Mouse (Mus musculus) left cerebral cortex, postnatal 14 days (tissue): Measurements from ENCODE around the gene Peak1. TPM values are rescaled to one million over a fixed set of nuclear protein-coding genes. Genes with fewer than 3 reads are reported as not detected.
A peak's percentile ranks its signal among the peaks of the same experiment; 100 is the strongest.
"Not testable (repeated sequence)": the region's sequence is repeated elsewhere in the genome, so short reads cannot be mapped to it uniquely, and the experiment has no call there.

Source experiments
- DNase-seq, 2 experiments: peaks; one replicate each; pipeline ENCODE4 v3.0.0; 2021 to 2022; ENCODE audit warnings: low spot score in 2 of 2, mixed read lengths in 1 of 2
- intact Hi-C: fragments of 180-260 bp; cut with DNase I; formaldehyde crosslinking; loops from one replicate; pipeline ENCODE4 v1.15.1; 2025
- long read RNA-seq, 2 experiments: library from polyadenylated mRNA; stranded (forward); transcript quantifications; one replicate each; pipeline ENCODE4 v2.0.0; 2021
- total RNA-seq, 2 experiments: library from RNA; stranded (reverse); gene quantifications; 2 replicates each; pipeline ENCODE4 v1.2.3; 2021

Gene Peak1
- 10 to 100 TPM; 24.0 to 24.8 TPM for total RNA-seq
- long read RNA-seq, experiment 1, partial matches to known transcripts = 0 of 1 reads
- long read RNA-seq, experiment 1, other reads (novel, unspliced or antisense) = 1 of 1 reads
- long read RNA-seq, experiment 2, partial matches to known transcripts = 0 of 1 reads
- long read RNA-seq, experiment 2, other reads (novel, unspliced or antisense) = 1 of 1 reads

DNA sequence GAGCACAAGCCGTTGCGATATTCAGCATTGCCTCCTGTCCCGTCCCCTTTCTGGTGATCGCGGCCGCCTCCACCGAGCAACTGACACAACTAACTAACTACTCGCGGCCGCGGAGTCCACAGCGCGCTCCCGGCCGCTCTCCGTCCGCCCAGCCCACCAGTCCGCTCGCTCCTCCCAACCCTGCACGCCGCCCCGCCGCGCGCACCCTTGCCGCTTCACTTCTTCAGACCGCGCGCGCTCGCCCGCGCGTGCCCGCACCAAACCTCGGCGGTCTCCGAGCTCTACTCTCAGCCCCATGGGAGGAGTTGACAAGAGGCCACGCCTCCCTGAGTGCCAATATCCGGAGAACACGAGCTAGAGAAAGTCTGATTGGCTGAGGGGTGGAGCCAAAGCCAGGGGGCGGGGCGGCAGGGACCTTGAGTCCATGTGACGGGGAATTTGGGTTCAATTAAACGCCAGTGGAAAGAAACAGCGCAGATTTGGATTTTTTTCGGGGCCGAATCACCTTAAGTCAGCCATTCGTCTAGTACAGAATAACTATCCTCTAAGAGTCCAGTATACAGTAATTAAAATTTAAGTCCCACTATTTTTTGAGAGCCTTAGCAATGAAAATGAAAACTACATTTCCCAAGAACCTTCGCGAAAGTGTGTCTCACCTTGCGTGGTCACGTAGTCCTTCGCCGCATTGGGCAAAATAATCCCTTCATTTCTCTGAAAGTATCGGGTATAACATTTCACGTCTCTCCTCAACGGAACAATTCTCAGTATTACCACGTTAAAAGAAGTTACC is at the start of gene Peak1, which contains the start of gene Hmg20a:
Peak1 (minus strand) TSS at position 120 of the 790 bp plus-strand sequence.
Hmg20a (plus strand) TSS at position 662 of the 790 bp plus-strand sequence.
- intact Hi-C loops = loop anchor here (2.0 to 5.0 kb wide), 4 partner anchors 89 to 206 kb away; no protein-coding TSS in a partner anchor
- peak; percentile 100 for DNase-seq

DNA sequence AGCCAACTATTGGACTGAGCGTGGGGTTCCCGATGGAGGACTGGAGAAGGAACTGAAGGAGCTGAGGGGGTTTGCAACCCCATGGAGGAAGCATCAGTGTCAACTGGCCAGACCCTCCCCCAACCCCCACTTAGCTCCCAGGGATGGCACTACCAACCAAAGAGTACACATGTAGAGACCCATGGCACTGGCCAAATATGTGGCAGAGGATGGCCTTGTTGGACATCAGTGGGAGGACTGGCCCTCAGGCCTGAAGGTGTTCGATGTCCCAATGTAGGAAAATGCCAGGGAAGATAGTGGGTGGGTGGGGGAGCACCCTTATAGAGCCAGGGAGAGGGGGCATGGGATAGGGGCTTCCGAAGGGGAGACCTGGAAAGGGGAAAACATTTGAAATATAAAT is 48.4 kb upstream of the Peak1 start:
- intact Hi-C loops = no loop called here

DNA sequence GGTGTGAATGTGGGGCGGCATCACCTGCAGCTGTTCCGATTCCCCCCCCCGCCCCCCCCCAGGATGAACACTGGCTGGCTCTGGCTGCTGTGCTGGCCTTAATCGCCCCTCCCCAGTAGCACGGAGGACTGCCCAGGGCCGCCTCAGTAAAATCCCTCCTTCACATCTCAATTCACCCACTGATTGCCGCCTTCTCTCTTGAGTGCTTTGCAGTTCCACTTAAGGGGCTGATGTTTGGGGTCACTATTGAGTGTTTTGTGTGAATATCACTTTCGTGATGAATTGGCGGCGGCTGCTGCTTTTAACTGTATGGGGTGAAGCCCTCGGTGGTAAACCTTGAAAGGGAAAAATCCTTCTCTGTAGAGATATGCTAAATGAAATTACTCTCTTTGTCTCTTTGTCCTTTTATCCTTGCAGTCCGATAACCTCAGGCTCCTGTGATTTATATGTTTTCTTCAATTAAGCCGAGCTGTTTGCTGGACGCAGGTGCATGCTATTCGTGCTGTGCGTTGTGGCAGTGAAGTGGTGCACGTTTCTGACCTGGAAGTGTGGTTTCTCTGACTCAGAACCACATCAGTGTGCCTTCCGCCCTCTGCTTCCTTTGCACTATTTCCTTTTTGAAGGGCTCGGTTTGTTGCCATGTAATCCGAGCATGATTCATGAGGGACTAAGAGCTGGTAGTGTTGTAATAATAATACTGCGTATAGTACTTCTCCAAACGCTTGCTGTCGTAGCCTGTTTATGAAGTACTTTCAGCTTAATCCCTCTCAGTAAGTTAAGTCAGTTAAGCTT is 47.2 kb upstream of the Peak1 start:
- intact Hi-C loops = no loop called here
- DNase-seq = no peak

More for the DNA sequence above, 48.4 kb upstream of the Peak1 start:
- DNase-seq = no peak

DNA sequence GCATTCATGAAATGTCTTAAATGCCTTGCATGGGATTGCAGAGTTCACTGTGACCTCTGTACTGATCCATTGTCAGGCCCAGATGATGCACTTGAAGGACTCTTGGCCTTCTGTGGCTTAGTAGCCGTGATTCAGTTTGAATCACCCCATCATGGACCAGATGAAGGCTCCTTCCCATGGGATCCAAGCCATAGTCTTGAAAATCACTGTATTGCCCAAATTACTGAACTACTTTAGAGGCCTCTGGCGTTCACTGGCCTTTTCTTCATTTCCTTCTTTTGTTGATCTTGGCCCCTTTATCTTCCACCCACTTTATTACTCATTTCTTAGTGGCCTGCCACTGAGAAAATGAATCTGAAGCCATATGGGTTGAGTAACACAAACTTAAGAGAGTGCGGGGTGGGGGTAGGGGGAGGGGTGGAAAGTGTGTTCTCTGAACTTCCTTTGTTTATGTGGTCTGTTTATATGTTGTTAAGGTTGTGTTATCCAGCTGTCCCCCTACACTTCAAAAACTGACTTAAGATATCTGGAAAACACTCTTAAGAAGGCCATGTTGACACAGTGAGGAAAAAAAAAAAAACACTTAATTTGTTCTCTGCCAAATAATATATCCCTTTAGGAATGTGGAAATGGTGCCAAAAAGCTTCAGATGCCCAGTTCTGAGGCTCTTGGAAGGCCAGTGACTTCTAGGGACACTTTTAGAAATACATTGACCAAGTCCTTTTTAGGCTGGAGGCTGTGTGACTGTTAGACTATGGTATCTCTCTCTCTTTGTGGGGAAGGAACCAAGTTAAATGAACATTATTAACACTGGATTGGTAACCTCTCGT is 46.0 kb upstream of the Peak1 start:
- intact Hi-C loops = no loop called here
- no peak for DNase-seq

DNA sequence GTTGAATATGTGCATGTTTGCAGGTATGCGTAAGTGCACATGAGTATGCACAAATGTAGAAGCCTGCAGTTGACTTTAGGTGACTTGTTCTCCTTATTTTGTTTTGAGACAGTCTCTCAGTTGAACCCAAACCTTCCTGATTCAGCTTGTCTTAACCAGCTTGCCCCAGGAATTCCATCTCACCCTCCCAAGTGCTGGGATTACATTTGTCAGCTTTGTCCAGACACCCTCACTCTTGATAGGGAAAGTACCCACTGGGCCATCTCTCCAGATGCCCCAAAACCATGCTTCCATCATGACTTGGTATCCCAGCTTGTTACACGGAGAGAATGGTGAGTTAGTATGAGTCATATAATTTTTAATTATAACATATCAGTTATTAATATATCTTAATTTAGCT is 45.2 kb upstream of the Peak1 start:
- DNase-seq = no peak
- intact Hi-C loops = no loop called here

DNA sequence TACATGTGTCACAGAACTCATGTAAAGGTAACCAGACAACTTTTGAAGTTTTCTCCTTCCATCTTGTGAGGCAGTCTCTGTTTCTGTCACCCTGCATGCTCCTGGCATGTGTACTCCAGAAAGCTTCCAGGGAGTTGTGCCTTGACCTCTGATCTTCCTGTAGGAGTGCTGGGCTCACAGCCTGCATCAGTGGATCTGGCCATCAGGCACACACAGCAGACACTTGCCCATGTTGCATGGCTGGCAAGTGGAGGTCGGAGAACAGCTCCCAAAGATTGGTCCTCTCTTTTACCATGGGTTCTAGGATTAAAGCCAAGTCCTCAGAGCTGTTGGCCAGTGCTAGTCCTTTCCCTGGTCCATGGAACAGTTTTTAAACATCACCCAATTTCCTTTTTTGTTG is 44.7 kb upstream of the Peak1 start:
- no peak for DNase-seq
- intact Hi-C loops = no loop called here

DNA sequence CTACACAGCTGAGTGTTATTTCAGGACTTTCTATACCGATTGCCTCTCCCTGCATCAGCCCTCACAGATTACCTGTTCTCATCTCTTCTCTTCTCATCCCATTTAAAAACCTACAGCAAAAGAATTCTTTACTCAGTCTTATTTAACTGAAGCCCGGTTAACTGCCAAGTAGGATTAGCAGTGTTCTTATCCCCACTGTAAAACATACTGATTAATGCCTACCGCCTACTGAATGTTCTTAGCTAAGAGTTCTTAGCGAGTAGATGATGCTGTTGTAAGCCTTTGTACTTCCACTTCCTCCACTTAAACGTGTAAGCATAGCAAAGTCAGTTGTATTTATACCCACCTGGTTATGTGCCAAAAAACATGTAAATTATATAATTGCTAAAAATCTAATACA is 43.1 kb upstream of the Peak1 start:
- intact Hi-C loops = no loop called here
- peak in 1 of 2 experiments; percentile 23 for DNase-seq

DNA sequence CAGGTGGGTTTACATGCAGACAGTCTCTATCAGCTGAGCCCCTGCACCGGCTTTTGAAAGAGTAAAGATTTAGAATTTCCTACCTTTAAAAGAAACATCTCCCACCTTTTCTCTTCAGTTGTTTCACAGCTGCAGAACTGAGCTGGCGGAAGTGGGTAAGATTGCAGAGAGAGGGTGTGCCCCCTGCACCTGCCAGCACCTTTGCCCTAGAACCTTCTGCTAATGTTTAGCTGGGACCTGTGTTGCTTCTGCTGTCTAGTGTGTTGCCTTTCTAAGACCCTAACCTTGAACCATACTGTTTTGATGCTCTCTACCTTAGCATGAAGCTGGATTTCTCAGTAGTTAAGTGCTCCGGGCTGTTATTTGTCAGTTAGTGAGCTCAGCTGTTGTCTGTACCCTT is 38.6 kb upstream of the Peak1 start:
- intact Hi-C loops = no loop called here
- DNase-seq = no peak

DNA sequence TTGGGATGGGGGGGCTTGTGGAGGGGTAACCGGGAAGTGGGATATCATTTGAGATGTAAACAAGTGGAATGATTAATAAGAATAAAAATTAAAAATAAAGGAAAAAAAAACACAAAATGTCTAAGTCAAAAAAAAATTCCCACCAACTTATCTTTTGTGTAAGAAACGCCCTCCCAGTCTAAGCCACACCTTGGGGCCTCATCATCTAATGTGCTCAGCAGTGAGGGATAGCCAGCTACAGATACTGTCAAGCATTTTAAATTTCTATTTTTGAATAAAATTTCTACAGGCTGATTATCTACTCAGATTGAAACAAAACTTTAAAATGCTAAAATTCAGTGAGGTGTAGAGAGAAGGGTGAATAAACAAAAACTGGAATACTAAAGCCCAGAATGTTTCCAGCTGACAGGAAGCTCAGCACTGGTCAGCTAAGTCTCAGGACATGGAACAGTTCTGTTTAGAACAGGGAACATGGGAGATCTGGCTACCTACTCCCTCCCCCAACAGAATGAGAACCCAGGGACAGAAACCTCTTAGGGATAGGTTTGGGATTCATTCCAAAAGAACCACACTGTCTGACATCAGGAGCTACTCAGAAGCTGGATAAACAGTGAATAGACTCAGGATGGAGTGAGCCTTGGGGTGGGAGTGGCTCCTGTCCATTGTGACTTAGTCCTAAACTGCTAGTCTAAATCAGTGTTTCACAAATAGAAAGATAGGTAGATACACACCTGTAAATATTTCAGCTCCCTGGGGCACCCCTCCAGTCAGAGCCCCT is 35.4 kb upstream of the Peak1 start:
- intact Hi-C loops = no loop called here

DNA sequence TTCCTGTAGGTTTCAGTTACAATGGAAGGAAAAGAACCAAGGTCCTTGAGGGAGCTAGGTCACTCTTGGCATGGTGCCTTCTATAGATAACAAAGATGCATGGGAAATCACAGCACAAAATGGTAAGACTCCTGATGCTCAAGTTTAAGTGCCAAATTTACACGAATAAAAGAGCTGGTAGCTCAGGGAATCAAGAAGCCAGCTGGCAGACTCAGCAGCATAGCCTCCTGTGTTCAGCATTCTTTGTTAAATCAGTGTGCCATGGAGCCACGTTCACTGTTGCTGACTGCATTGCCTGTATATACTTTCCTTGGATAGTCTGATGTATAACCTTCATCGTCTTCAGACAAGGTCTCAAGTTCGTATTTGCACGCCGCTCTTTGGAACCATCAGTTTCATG is 33.7 kb upstream of the Peak1 start:
- intact Hi-C loops = no loop called here
- DNase-seq = peak in 1 of 2 experiments; percentile 34

More for the DNA sequence above, 35.4 kb upstream of the Peak1 start:
- DNase-seq = no peak

DNA sequence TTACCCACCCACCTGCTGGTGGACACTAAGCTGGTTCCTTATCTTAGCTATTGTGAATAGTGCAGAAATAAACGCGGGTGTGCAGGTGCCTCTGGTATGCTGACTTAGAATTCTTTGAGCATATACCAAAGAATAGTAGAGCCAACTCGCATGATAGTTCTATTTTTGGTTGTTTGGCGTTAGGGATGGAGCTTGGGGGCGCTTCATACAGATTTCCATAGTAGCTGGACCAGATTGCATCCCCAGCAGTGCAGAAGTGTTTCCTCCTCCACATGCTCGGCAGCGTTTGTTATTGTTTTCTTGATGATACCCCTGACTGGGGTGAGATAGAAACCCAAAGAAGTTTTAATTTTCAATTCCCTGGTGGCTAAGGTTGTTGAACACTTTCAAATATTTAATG is 21.8 kb upstream of the Peak1 start:
- no peak for DNase-seq
- intact Hi-C loops = no loop called here

DNA sequence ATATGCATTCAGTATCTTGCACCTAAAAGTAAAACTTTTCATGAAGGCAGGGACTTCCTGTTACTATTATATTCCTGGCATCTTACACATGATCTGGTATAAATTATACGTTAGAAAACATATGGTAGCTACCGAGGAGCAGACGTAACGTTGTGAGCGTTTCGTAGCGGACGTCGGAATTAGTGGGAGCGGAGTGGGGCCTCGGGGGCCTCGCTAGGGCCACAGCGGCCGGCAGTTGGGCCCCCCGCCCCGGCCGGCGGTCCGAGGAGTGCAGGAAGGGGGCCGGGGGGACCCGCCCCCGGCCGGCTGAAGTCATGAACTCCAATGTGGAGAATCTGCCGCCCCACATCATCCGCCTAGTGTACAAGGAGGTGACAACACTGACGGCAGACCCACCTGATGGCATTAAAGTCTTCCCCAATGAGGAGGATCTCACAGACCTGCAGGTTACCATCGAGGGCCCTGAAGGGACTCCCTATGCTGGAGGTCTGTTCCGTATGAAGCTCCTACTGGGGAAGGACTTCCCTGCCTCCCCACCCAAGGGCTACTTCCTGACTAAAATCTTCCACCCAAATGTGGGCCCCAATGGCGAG is 19.5 kb upstream of the Peak1 start:
- intact Hi-C loops, DNase-seq: not testable (repeated sequence)

DNA sequence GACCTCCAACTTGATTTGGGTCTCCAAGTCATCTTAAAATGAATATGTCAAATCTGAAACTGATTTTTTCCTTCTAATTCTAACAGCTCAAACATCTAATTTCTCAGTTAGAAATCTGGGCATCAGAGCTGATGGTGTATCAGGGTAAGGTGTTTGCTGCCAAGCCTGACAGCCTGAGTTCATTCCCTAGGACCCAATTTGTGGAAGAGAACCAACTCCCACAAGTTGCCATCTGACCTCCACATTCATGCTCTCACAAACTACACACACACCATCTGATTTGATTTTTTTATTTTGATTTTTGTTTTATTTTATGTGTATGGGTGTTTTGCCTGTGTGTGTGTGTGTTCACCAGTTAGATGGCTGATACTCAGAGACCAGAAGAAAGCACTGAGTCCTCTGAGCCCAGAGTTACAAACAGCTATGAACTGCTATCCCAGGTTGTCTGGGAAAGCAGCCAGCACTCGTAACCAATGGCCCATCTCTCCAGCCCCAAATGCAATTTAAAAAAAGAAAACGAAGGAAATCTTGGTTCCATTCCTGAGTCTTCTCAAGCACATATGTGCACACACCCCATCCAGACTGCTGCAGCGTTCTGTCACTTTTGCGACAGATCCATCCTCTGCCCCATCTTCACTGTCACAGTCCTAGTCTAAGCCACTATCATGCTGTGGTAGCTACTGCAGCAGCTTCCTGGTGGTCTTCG is 18.1 kb upstream of the Peak1 start:
- DNase-seq = peak in 1 of 2 experiments; percentile 10
- intact Hi-C loops = no loop called here

DNA sequence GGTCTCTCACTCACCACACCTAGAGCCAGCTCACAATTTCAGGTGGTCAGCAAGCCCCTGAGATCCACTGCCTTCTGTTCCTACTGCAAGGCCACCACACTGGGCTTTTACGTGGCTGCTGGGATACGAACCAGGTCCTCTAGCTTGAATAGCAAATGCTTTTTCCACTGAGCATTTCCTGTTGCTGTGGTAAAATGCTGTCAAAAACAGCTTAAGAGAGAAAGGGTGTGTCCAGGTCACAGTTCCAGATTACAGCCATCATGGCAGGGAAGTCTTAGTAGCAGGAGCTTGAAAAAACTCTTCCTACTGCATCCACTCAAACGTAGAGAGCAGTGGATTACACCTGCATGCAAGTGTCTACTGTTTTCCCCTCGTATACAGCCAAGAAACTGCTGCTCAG is 7.0 kb upstream of the Peak1 start:
- no peak for DNase-seq
- intact Hi-C loops = no loop called here

DNA sequence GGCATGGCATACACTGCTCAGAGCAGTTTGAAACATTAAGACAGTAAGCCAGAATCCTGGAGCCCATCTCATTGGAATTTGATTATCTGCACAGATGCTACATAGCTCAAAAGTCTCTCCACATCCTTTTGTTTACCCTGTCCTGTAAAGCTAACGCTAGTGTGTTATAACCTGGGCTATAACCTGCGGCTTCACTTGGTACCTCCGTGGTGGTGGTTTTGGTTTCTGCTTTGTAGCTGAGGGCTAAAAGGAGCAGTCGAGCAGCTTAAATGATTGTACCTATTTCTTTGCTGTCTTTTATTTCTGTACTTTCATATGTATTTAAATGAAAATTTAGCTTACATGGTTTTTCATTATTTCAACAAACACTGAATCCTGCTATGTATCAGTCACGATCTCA is 4.1 kb upstream of the Peak1 start:
- intact Hi-C loops = no loop called here
- no peak for DNase-seq

DNA sequence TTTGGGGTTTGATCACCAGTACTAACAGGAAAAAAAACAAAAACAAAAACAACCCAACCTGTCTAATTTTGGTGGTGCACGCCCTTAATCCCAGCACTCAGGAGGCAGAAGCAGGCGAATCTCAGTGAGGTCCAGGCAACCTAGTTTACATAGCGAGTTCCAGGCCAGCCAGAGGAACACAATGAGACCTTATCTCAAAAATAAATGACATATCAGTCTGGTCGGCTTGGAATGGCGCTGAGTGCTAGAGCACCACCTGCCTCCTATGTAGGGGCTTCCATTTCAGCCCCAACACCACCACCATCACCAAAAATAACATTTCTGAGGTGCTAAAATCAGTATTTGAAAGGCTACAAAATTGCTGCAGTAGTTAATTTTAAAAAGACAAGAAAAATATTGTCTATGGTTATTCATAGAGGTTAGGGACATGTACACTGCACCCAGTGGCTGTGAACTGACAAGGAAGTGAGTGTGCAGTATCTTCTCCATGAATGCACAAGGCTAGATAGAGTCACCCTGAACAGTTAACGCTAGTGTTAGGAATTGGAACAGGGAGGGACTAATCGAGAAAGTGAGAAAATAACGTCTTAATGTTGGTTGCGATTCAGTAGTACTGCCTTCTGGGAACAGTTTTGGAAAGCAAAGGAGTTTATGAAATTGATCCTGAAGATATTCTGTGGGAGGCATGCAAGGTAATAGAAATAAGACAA is 3.2 kb upstream of the Peak1 start:
- no peak for DNase-seq
- intact Hi-C loops = no loop called here

DNA sequence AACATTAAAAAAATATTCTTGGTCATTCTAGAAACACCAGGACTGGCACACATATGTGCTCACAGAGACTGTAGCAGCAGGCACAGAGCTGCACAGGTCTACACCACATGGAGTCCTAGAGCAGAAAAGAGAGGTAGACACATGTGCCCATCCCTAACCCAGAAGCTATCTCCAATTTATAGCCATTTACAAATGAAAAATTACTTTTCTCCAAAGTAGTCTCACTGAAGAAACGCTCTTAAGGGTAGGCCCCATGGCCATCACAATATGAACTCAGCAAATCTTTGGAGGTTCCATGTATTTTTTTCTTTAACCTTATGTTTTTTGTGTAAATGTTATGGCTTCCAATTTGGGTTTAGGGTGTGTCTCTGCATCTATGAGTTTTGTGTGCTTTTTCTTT is 2.4 kb upstream of the Peak1 start:
- no peak for DNase-seq
- intact Hi-C loops = no loop called here
